Mouse (Mus musculus) adrenal gland, adult 18-20 months (tissue): Measurements from ENCODE around the gene Cypt15. TPM values are rescaled to one million over a fixed set of nuclear protein-coding genes. Genes with fewer than 3 reads are reported as not detected.
"Not testable (repeated sequence)": the region's sequence is repeated elsewhere in the genome, so short reads cannot be mapped to it uniquely, and the experiment has no call there.

Experiments
- DNase-seq, 2 experiments: peaks; one replicate each; pipeline ENCODE4 v3.0.0; 2021 to 2022; ENCODE audit warnings: low spot score in 2 of 2
- long read RNA-seq, 2 experiments: library from polyadenylated mRNA; stranded (forward); transcript quantifications; one replicate each; pipeline ENCODE4 v2.0.0; 2021
- total RNA-seq, 2 experiments: library from RNA; stranded (reverse); gene quantifications; 1 replicate in 1 of 2; 2 replicates in 1 of 2; pipeline ENCODE4 v1.2.3; 2021

The Cypt15 gene
- total RNA-seq = not detected
- long read RNA-seq, experiment 1 = 0 reads
- long read RNA-seq, experiment 2 = 0 reads

DNA sequence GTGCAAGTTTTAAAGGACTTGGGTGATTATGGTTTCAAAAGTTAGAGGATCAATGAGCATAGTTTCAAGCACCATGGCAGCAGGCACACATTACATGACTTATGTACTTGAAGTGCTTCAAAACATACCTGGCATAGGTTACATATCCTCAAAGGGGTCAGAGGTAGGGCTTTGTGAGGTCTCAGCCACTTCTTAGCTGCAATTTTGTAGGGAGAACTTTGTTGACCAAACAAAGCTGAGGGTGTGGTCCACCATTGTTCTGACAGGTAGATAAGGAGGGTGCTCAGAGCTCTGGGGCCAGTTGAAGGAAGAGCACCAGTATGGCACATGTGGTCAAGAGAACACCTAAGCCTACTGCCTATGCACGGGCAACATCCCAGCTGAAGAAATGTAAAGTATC lies at the start of gene Cypt15:
TSS of gene Cypt15 (plus strand) at position 301 of the 400 bp plus-strand sequence.
- DNase-seq = not testable (repeated sequence)

DNA sequence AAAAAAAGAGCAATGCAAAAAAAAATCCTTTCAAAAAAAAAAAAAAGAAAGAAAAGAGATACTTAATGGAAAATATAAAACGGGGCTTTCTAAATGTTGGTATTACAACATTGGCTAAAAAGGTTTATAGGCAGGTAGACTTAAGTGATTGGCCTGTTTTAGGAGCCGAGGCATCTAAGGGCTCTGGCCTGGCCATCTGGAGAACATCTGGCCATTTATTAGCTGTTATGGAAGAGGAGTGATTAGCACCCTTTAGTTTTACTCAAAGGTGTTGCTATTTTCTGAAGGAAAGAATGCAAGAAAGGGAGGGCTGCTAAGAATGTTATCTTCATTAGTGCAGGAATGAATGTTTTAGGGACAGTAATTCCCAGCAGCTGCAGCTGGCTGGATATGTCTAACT lies 24.9 kb downstream of the Cypt15 start:
- DNase-seq = no peak

GRCm38 (mm10) chrX:39378830-39379229 lies 32.8 kb downstream of the Cypt15 start:
- DNase-seq = no peak

GRCm38 (mm10) chrX:39383806-39384205 lies 37.7 kb downstream of the Cypt15 start:
- no peak for DNase-seq
